Mouse (Mus musculus) heart, adult 2 months (tissue): ENCODE results near the gene Ufc1. TPM values are rescaled to one million over a fixed set of nuclear protein-coding genes. Genes with fewer than 3 reads are reported as not detected.

Experiments
- DNase-seq, 2 experiments: peaks; one replicate each; pipeline ENCODE4 v3.0.0; 2021
- H3K27ac ChIP-seq: fragments of 200-600 bp; 2 replicates; pipeline ENCODE4 v1.8.1; 2022
- H3K27me3 ChIP-seq: fragments of 200-500 bp; 2 replicates; pipeline ENCODE4 v1.6.1; 2012; ENCODE audit warnings: mild to moderate bottlenecking, low read length, inconsistent platforms, mixed read lengths; ENCODE audit not compliant: control insufficient read depth, insufficient read depth
- H3K36me3 ChIP-seq: fragments of 200-500 bp; 2 replicates; pipeline ENCODE4 v1.6.1; 2012; ENCODE audit warnings: low read length, inconsistent platforms; ENCODE audit not compliant: control insufficient read depth, insufficient read depth
- H3K4me1 ChIP-seq: fragments of 200-500 bp; 2 replicates; pipeline ENCODE4 v1.6.1; 2011; ENCODE audit warnings: low read length; ENCODE audit not compliant: control insufficient read depth, insufficient read depth
- H3K4me3 ChIP-seq: fragments of 200-600 bp; 2 replicates; pipeline ENCODE4 v1.8.1; 2022
- H3K79me2 ChIP-seq: fragments of 200-500 bp; replicated peaks from 2 replicates; pipeline ENCODE4 v1.6.1; 2012; ENCODE audit warnings: mild to moderate bottlenecking, inconsistent platforms, low read length, moderate library complexity, mixed read lengths; ENCODE audit not compliant: control insufficient read depth, insufficient read depth
- H3K9ac ChIP-seq: fragments of 200-500 bp; 2 replicates; pipeline ENCODE4 v1.6.1; 2012; ENCODE audit warnings: low read depth, mild to moderate bottlenecking, control low read depth, inconsistent platforms, low read length, mixed read lengths
- CTCF ChIP-seq: fragments of 200-600 bp; IDR thresholded peaks from 2 replicates; pipeline ENCODE4 v1.8.1; 2022; ENCODE audit warnings: antibody characterized with exemption, mild to moderate bottlenecking, moderate library complexity
- EP300 ChIP-seq: fragments of 200-500 bp; IDR thresholded peaks from 2 replicates; pipeline ENCODE4 v1.6.1; 2011; ENCODE audit warnings: low read depth, low read length, control low read depth; ENCODE audit not compliant: insufficient read depth
- POLR2A ChIP-seq: fragments of 200-500 bp; IDR thresholded peaks from 2 replicates; pipeline ENCODE4 v1.6.1; 2011; ENCODE audit warnings: mild to moderate bottlenecking, low read depth, low read length, control low read depth; ENCODE audit not compliant: insufficient read depth
- WGBS: fragments of 180-500 bp; shearing (Covaris S2); methylation state at CpG from one replicate; pipeline ENCODE4 v1.1.7; 2018; 5-methylcytosine and 5-hydroxymethylcytosine counted together
- intact Hi-C: fragments of 180-260 bp; cut with DNase I; formaldehyde crosslinking; loops from one replicate; pipeline ENCODE4 v1.15.1; 2025
- polyA plus RNA-seq: library from polyadenylated mRNA; depleted of rRNA; stranded (reverse); fragments of >200 nt; gene quantifications from 2 replicates; pipeline ENCODE4 v1.2.3, GENCODE M21; 2012
- total RNA-seq, 2 experiments: library from RNA; stranded (reverse); gene quantifications; 2 replicates each; pipeline ENCODE4 v1.2.3; 2021

Gene Ufc1
- total and polyA plus RNA-seq, 3 experiments, result 29.7 to 93.5 (median 80.5) TPM

DNA sequence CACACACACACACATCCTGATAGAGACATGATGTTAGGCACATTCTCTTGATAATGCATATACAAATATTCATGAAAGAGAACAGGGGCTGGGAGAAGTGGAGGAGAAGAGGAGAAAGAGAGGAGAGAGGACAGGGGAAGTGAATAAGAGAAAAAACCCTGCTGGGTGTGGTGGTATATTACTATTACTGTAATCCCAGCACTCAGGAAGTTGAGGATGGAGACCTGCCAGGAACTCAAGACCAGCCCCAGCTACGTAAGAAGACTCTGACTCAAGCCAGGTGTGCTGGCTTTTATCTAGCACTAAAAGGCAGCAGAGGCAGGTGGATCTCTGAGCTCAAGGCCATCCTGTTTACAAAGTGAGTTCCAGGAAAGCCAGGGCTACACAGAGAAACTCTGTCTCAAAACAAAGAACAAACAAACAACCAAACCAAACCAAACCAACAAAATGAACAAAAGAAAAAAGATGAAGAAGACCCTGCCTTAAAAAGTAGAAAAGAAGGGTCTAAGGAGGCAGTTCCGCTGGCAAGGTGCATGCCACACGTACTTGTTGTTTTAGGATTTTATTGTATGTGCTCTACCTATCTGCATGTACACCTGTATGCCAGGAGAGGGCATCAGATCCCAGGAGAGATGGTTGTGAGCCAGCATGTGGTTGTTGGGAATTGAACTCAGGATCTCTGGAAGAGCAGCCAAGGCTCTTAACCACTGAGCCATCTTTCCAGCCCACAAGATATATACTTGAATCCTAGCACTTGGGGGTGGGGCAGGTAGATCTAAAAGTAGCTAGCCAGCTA is 31.0 kb downstream of the Ufc1 start:
- no peak for TF ChIP-seq EP300
- TF ChIP-seq CTCF, result peak; percentile 27
- Histone ChIP-seq H3K4me3 (no peak overlapping the region), H3K4me1 (peaks cover 6% of the 10 kb centered on the region), H3K9ac (no peak overlapping the region), H3K36me3 (peaks cover 4% of the 10 kb centered on the region; the same call in 1 of the 2 replicates), H3K27ac (peak overlapping the region; percentile 76), H3K79me2 (no peaks in the 10 kb centered on the region), H3K27me3 (no peaks in the 10 kb centered on the region)
- DNase-seq, result no peak
- 71% methylated on average over 3 of the region's 3 CpGs for WGBS
- intact Hi-C loops, result no loop called here

DNA sequence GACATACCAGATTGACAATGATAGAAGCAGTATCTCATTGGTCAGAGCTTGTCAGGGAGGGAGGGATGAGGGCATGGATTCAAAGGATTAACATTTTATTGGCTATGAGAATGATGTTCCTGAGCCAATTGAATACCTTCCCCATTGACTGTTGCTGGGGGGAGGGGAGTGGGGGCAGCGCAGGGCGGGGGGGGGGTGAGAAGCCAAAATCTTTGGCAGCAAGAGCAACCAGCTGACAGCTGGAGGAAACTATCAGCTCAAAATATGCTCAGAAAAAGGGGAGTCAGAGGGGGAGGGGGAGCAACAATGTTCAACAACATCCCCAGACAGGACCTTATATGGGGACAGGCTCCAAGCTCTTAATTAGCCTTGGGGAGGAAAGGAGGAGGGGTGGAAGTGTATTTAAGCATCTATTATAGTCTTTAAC is 31.6 kb downstream of the Ufc1 start:
- peaks cover 6% of the 10 kb centered on the region for H3K4me1 ChIP-seq
- H3K27me3 ChIP-seq, result no peaks in the 10 kb centered on the region
- H3K36me3 ChIP-seq, result peaks cover 4% of the 10 kb centered on the region; the same call in 1 of the 2 replicates
- no peak overlapping the region for H3K9ac ChIP-seq
- no peak for TF ChIP-seq EP300
- no peak for TF ChIP-seq POLR2A
- TF ChIP-seq CTCF, result no peak
- no peaks in the 10 kb centered on the region for H3K79me2 ChIP-seq
- peak overlapping the region; percentile 76 for H3K27ac ChIP-seq
- 0% methylated on average over 2 of the region's 2 CpGs for WGBS
- intact Hi-C loops, result no loop called here
- no peak for DNase-seq
- H3K4me3 ChIP-seq, result no peak overlapping the region

DNA sequence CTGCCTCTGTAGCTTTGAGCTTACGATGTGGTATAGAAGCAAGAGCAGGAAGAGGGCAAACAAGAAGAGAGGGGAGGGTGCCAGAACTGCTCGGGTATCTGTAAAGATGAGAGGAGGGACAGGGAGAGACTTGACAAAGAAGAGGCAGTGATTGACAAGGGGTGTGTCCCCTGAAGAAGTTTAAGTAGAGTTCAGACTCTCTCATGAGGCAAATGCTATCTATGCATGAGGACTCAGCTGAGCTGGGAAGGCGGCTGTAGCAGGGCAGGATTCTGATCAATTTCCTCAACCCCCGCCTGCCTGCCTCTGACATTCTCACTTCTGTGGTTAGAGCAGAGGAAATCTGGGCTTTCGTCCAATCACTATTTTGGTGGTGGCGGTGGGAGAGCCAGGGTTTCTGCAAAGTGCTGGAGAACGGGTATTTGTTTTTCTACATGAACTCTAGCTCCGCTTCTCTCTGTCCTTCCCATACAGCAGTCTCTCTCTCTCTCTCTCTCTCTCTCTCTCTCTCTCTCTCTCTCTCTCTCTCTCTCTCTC is 32.2 kb downstream of the Ufc1 start:
- WGBS, result 0% methylated on average over 8 of the region's 8 CpGs
- intact Hi-C loops, result no loop called here
- Histone ChIP-seq H3K9ac (peak overlapping the region; percentile 51), H3K27ac (peak overlapping the region; percentile 76), H3K27me3 (no peaks in the 10 kb centered on the region), H3K4me1 (peaks cover 6% of the 10 kb centered on the region), H3K79me2 (no peaks in the 10 kb centered on the region), H3K36me3 (peaks cover 4% of the 10 kb centered on the region; the same call in 1 of the 2 replicates), H3K4me3 (peak overlapping the region; percentile 31; the same call in 1 of the 2 replicates)
- TF ChIP-seq CTCF, result no peak
- TF ChIP-seq EP300, result 0 out of 2 replicates have a peak, but pooled peaks have one; percentile 20
- TF ChIP-seq POLR2A, result 0 out of 2 replicates have a peak, but pooled peaks have one; percentile 25
- DNase-seq, result peak; percentile 71 to 79

DNA sequence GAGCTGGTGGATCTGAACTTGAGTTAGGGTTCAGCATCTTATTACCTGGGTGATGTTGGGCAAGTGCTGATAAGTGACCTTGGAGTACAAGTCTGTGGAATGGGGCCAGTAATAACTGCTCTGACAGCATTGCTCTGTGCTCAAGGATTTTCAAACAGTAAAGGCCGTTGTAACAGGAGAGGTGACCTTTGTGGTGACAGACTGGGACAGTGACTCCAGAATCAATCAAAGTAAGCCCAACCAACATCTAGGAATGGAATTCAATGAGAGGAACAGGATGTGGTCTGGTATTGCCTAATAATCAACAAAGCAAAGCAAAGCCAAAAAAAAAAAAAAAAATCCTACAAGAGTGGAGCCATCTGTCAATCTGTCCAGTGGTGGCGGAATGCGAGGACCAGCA is 34.5 kb downstream of the Ufc1 start:
- no peaks in the 10 kb centered on the region for H3K79me2 ChIP-seq
- DNase-seq, result no peak
- no peak overlapping the region for H3K4me3 ChIP-seq
- H3K27ac ChIP-seq, result no peak overlapping the region
- WGBS, result 61% methylated on average over 3 of the region's 3 CpGs
- no peaks in the 10 kb centered on the region for H3K27me3 ChIP-seq
- intact Hi-C loops, result no loop called here
- TF ChIP-seq CTCF (no peak), EP300 (no peak), POLR2A (no peak)
- H3K9ac ChIP-seq, result no peak overlapping the region
- H3K36me3 ChIP-seq, result peaks cover 4% of the 10 kb centered on the region; the same call in 1 of the 2 replicates
- peaks cover 8% of the 10 kb centered on the region for H3K4me1 ChIP-seq

DNA sequence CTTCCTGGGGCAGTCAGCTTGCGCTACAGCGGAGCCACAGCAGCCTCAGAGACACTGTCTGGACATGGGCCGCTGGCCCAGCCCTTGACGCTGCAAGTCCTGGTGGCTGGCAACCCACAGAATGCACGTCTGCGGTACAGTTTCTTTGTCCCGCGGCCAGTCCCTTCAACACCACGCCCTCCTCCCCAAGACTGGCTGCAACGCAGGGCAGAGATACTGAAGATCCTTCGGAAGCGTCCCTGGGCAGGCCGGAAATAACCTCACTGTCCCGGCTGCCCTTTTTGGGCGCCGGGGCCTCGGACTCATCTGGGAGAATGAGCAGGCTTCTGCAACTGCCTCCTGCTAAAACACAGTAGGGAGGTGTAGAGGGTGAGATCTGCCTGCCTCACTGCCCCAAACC is 35.9 kb downstream of the Ufc1 start:
- Histone ChIP-seq H3K4me1 (peaks cover 8% of the 10 kb centered on the region), H3K27me3 (no peaks in the 10 kb centered on the region), H3K27ac (0 out of 2 replicates have a peak overlapping the region, but pooled peaks have one; percentile 9), H3K4me3 (no peak overlapping the region; the same call in 1 of the 2 replicates), H3K79me2 (no peaks in the 10 kb centered on the region), H3K36me3 (peaks cover 4% of the 10 kb centered on the region; the same call in 1 of the 2 replicates), H3K9ac (no peak overlapping the region)
- 59% methylated on average over 17 of the region's 17 CpGs for WGBS
- intact Hi-C loops, result no loop called here
- no peak for TF ChIP-seq POLR2A
- TF ChIP-seq EP300, result no peak
- DNase-seq, result no peak

DNA sequence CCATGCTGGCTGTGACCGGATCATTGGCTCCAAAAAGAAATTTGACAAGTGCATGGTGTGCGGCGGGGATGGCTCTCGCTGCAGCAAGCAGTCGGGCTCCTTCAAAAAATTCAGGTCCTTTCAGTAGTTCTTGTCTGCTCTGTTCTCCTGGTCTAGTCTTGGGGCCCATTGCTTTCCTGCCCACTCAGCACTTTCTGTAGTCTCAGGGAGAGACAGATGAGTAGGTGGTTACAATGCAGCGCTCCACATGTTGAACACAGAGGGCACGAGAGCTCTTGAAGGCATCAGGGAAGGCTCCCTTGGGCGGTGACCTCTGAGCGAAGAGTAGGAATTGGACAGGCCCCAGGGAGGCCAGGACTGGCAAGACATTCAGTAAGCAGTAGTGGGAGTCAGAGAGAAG is 37.0 kb downstream of the Ufc1 start:
- no peak for DNase-seq
- H3K27ac ChIP-seq, result no peak overlapping the region
- WGBS, result 83% methylated on average over 9 of the region's 9 CpGs
- peaks cover 4% of the 10 kb centered on the region; the same call in 1 of the 2 replicates for H3K36me3 ChIP-seq
- H3K4me3 ChIP-seq, result no peak overlapping the region
- H3K27me3 ChIP-seq, result no peaks in the 10 kb centered on the region
- peaks cover 6% of the 10 kb centered on the region for H3K4me1 ChIP-seq
- no peak overlapping the region for H3K9ac ChIP-seq
- no peaks in the 10 kb centered on the region for H3K79me2 ChIP-seq
- intact Hi-C loops, result loop anchor here (1.0 to 2.0 kb wide), 2 partner anchors 34 to 147 kb away; no protein-coding TSS in a partner anchor
- TF ChIP-seq EP300, result no peak
- no peak for TF ChIP-seq CTCF
- no peak for TF ChIP-seq POLR2A
